Mouse (Mus musculus): ENCODE results near the gene Sae1.

Sae1 gene

GRCm38 (mm10) chr7:16364319-16364718 lies 23.3 kb downstream of the Sae1 start:
- no peak for DNase-seq (ENCODE audit: extremely low spot score, low read depth, low spot score)

GRCm38 (mm10) chr7:16357602-16358001 lies 30.0 kb downstream of the Sae1 start:
- no peak for DNase-seq (ENCODE audit: extremely low spot score, low read depth, low spot score)

- no peak for DNase-seq (ENCODE audit: extremely low spot score, low read depth, low spot score)
Observed at GRCm38 (mm10) chr7:16355854-16356594, 31.6 kb downstream of the Sae1 start.

GRCm38 (mm10) chr7:16349999-16350398 lies 37.6 kb downstream of the Sae1 start:
- no peak for DNase-seq (ENCODE audit: extremely low spot score, low read depth, low spot score)

GRCm38 (mm10) chr7:16345297-16345696 lies 42.3 kb downstream of the Sae1 start:
- DNase-seq (ENCODE audit: extremely low spot score, low read depth, low spot score): no peak

GRCm38 (mm10) chr7:16344598-16344997 lies 43.0 kb downstream of the Sae1 start:
- DNase-seq (ENCODE audit: extremely low spot score, low read depth, low spot score): no peak

- no peak for DNase-seq (ENCODE audit: extremely low spot score, low read depth, low spot score)
Observed at GRCm38 (mm10) chr7:16337733-16338132, 49.9 kb downstream of the Sae1 start.

- no peak for DNase-seq (ENCODE audit: extremely low spot score, low read depth, low spot score)
Observed at GRCm38 (mm10) chr7:16329146-16329545, 58.5 kb downstream of the Sae1 start.

- DNase-seq (ENCODE audit: extremely low spot score, low read depth, low spot score): no peak
Observed at GRCm38 (mm10) chr7:16326607-16326971, 61.0 kb downstream of the Sae1 start.

GRCm38 (mm10) chr7:16325920-16326606 lies 61.5 kb downstream of the Sae1 start:
- DNase-seq (ENCODE audit: extremely low spot score, low read depth, low spot score): peak; percentile 73

GRCm38 (mm10) chr7:16324661-16325060 lies 62.9 kb downstream of the Sae1 start:
- DNase-seq (ENCODE audit: extremely low spot score, low read depth, low spot score): no peak

- no peak for DNase-seq (ENCODE audit: extremely low spot score, low read depth, low spot score)
Observed at GRCm38 (mm10) chr7:16320479-16320878, 67.1 kb downstream of the Sae1 start.

- no peak for DNase-seq (ENCODE audit: extremely low spot score, low read depth, low spot score)
Observed at GRCm38 (mm10) chr7:16319216-16319615, 68.4 kb downstream of the Sae1 start.

GRCm38 (mm10) chr7:16317094-16317493 lies 70.5 kb downstream of the Sae1 start:
- no peak for DNase-seq (ENCODE audit: extremely low spot score, low read depth, low spot score)

- no peak for DNase-seq (ENCODE audit: extremely low spot score, low read depth, low spot score)
Observed at GRCm38 (mm10) chr7:16315222-16315759, 72.3 kb downstream of the Sae1 start.

- DNase-seq (ENCODE audit: extremely low spot score, low read depth, low spot score): no peak
Observed at GRCm38 (mm10) chr7:16314221-16314775, 73.3 kb downstream of the Sae1 start.

- no peak for DNase-seq (ENCODE audit: extremely low spot score, low read depth, low spot score)
Observed at GRCm38 (mm10) chr7:16313481-16314220, 74.0 kb downstream of the Sae1 start.

- DNase-seq (ENCODE audit: extremely low spot score, low read depth, low spot score): peak; percentile 73
Observed at GRCm38 (mm10) chr7:16312672-16313311, 74.8 kb downstream of the Sae1 start.

GRCm38 (mm10) chr7:16312011-16312671 lies 75.5 kb downstream of the Sae1 start:
- no peak for DNase-seq (ENCODE audit: extremely low spot score, low read depth, low spot score)

- no peak for DNase-seq (ENCODE audit: extremely low spot score, low read depth, low spot score)
Observed at GRCm38 (mm10) chr7:16311453-16312004, 76.1 kb downstream of the Sae1 start.
